Mouse (Mus musculus) erythroid progenitor cell, adult 5-6 weeks (primary cell): ENCODE results near the gene Tuba1a. TPM values are rescaled to one million over a fixed set of nuclear protein-coding genes. Genes with fewer than 3 reads are reported as not detected.
A peak's percentile ranks its signal among the peaks of the same experiment; 100 is the strongest.
"Not testable (repeated sequence)": the region's sequence is repeated elsewhere in the genome, so short reads cannot be mapped to it uniquely, and the experiment has no call there.

Experiments used
- ATAC-seq: replicated peaks from 2 replicates; pipeline ENCODE4 v1.8.0; 2016; ENCODE audit warnings: moderate number of reproducible peaks, mild to moderate bottlenecking, moderate TSS enrichment, inconsistent platforms; ENCODE audit not compliant: poor library complexity, low FRiP score, severe bottlenecking
- total RNA-seq, 2 experiments: library from RNA; stranded (forward) in 1 of 2; stranded (reverse) in 1 of 2; fragments of 150-400 nt in 1 of 2; fragments of 186-747, 209-891 nt in 1 of 2; gene quantifications; 2 replicates each; pipeline versions ENCODE4 v1.2.3 to v1.2.4; 2015 to 2017; ENCODE audit warnings: low replicate concordance in 2 of 2

The Tuba1a gene
- total RNA-seq, 2 experiments from 2014 or later, result 5.9 to 38.1 TPM

- 0 out of 2 replicates have a peak, but pooled peaks have one; percentile 2 for ATAC-seq
These were observed 20.4 kb downstream of the Tuba1a start for GRCm38 (mm10) chr15:98933004-98933671.

GRCm38 (mm10) chr15:98930998-98931397 lies 22.5 kb downstream of the Tuba1a start:
- no peak for ATAC-seq

GRCm38 (mm10) chr15:98930017-98930734 lies 23.3 kb downstream of the Tuba1a start:
- no peak for ATAC-seq

GRCm38 (mm10) chr15:98928598-98929240 lies 24.8 kb downstream of the Tuba1a start:
- ATAC-seq, result peak; percentile 55; the same call in 1 of the 2 replicates

GRCm38 (mm10) chr15:98927566-98927965 lies 25.9 kb downstream of the Tuba1a start:
- ATAC-seq, result no peak

GRCm38 (mm10) chr15:98924682-98925081 lies 28.8 kb downstream of the Tuba1a start:
- ATAC-seq, result no peak

- ATAC-seq, result no peak
These were observed 30.4 kb downstream of the Tuba1a start for GRCm38 (mm10) chr15:98923031-98923537.

- ATAC-seq, result no peak
These were observed 30.9 kb downstream of the Tuba1a start for GRCm38 (mm10) chr15:98922581-98922980.

GRCm38 (mm10) chr15:98921510-98921909 lies 32.0 kb downstream of the Tuba1a start:
- ATAC-seq, result no peak

GRCm38 (mm10) chr15:98918499-98918895 lies 35.0 kb downstream of the Tuba1a start:
- ATAC-seq, result not testable (repeated sequence)

- peak; percentile 99 for ATAC-seq
These were observed 35.7 kb downstream of the Tuba1a start, which contains the start of gene Lmbr1l for GRCm38 (mm10) chr15:98917538-98918498. TSS of gene Lmbr1l (minus strand) at chr15:98918231.

GRCm38 (mm10) chr15:98917091-98917490 lies 36.4 kb downstream of the Tuba1a start:
- ATAC-seq, result no peak

- ATAC-seq, result no peak
These were observed 37.5 kb downstream of the Tuba1a start for GRCm38 (mm10) chr15:98916016-98916415.

- ATAC-seq, result no peak
These were observed 38.6 kb downstream of the Tuba1a start for GRCm38 (mm10) chr15:98914903-98915302.

GRCm38 (mm10) chr15:98904692-98905091 lies 48.8 kb downstream of the Tuba1a start:
- ATAC-seq, result 0 out of 2 replicates have a peak, but pooled peaks have one; percentile 40

GRCm38 (mm10) chr15:98902600-98902999 lies 50.9 kb downstream of the Tuba1a start:
- ATAC-seq, result no peak

GRCm38 (mm10) chr15:98901530-98901929 lies 52.0 kb downstream of the Tuba1a start:
- no peak for ATAC-seq
